Mouse (Mus musculus) lung, adult 2 months (tissue): ENCODE results near the gene Col24a1.

Experiments used
- CTCF ChIP-seq: fragments of 200-500 bp; IDR thresholded peaks from 2 replicates; pipeline ENCODE4 v1.5.1; 2011; ENCODE audit warnings: mild to moderate bottlenecking, low read length, control low read depth; ENCODE audit not compliant: insufficient read depth
- POLR2A ChIP-seq: fragments of 200-500 bp; IDR thresholded peaks from 2 replicates; pipeline ENCODE4 v1.6.1; 2011; ENCODE audit warnings: low read depth, mild to moderate bottlenecking, control low read depth, low read length, borderline replicate concordance; ENCODE audit errors: extremely low read depth

DNA sequence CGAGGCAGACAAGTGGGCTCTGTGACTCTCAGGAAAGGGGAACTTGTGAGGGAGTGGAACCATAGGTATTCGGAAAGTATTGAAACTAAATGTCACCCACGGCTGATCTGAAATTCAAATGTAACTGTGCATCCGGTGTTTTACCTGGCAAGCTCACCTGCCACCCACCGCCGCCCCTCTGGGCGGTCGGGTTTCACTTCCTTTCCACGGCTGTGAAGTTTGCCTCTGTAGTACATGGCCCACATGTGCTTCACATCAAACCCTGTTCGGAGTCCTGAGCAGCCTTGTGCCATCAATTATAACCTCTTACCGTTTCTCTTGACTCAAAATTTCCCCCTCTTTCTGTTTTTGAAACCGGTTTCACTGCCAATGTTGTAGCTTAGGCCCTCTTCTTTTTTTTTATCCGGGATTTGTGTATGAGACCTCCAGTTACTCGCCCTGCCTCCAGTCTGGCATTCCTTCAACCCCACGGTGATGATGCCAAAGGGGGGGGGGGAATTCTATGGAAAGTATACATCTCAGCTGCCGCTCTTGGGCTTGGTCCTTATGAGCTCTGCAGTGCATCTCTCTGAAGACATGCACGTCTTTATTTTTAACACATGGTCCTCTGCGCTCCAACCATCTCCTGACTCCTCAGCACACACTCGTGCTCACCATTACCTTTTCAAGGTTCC is 99.9 kb downstream of the Col24a1 start:
- TF ChIP-seq CTCF (no peak), POLR2A (no peak)
